Mouse (Mus musculus) left cerebral cortex, adult 2 months (tissue): ENCODE measurements around the gene Brd2. TPM values are rescaled to one million over a fixed set of nuclear protein-coding genes. Genes with fewer than 3 reads are reported as not detected.

ENCODE experiments used
- DNase-seq, 2 experiments: peaks; one replicate each; pipeline ENCODE4 v3.0.0; 2021 to 2022; ENCODE audit warnings: low spot score in 2 of 2, mixed read lengths in 1 of 2; ENCODE audit errors: extremely low spot score in 1 of 2
- H3K27ac ChIP-seq: fragments of 200-600 bp; 2 replicates; pipeline ENCODE4 v1.8.1; 2022
- H3K4me3 ChIP-seq: fragments of 200-600 bp; 2 replicates; pipeline ENCODE4 v1.8.1; 2022
- CTCF ChIP-seq: fragments of 200-600 bp; IDR thresholded peaks from 2 replicates; pipeline ENCODE4 v1.8.1; 2022; ENCODE audit warnings: antibody characterized with exemption, mild to moderate bottlenecking, moderate library complexity
- intact Hi-C: fragments of 180-260 bp; cut with DNase I; formaldehyde crosslinking; loops from one replicate; pipeline ENCODE4 v1.15.1; 2025
- total RNA-seq, 2 experiments: library from RNA; stranded (reverse); gene quantifications; 2 replicates each; pipeline ENCODE4 v1.2.3; 2021

The Brd2 gene
- total RNA-seq, 2 experiments from 2014 or later: 177 to 179 TPM

- no peak for DNase-seq
- H3K27ac ChIP-seq: no peak overlapping the region
- intact Hi-C loops: no loop called here
- TF ChIP-seq CTCF: peak; percentile 48
- no peak overlapping the region for H3K4me3 ChIP-seq
Observed at GRCm38 (mm10) chr17:34109038-34109805, 13.2 kb downstream of the Brd2 start.

- DNase-seq: no peak
- no peak overlapping the region for H3K27ac ChIP-seq
- H3K4me3 ChIP-seq: no peak overlapping the region
- no peak for TF ChIP-seq CTCF
- intact Hi-C loops: no loop called here
Observed at GRCm38 (mm10) chr17:34108460-34108859, 14.0 kb downstream of the Brd2 start.

- Histone ChIP-seq H3K4me3 (no peak overlapping the region), H3K27ac (no peak overlapping the region)
- intact Hi-C loops: no loop called here
- TF ChIP-seq CTCF: no peak
- DNase-seq: no peak
Observed at GRCm38 (mm10) chr17:34107109-34107867, 15.1 kb downstream of the Brd2 start.

- no peak for TF ChIP-seq CTCF
- intact Hi-C loops: no loop called here
- Histone ChIP-seq H3K4me3 (no peak overlapping the region), H3K27ac (no peak overlapping the region)
- DNase-seq: no peak
Observed at GRCm38 (mm10) chr17:34106555-34106954, 15.9 kb downstream of the Brd2 start.

GRCm38 (mm10) chr17:34104804-34105203, 17.6 kb downstream of the Brd2 start:
- intact Hi-C loops: no loop called here
- TF ChIP-seq CTCF: no peak

GRCm38 (mm10) chr17:34102831-34103230, 19.6 kb downstream of the Brd2 start:
- no peak for DNase-seq
- intact Hi-C loops: no loop called here
- Histone ChIP-seq H3K27ac (no peak overlapping the region), H3K4me3 (no peak overlapping the region)
- no peak for TF ChIP-seq CTCF

More at GRCm38 (mm10) chr17:34104804-34105203, 17.6 kb downstream of the Brd2 start:
- no peak for DNase-seq
- Histone ChIP-seq H3K27ac (no peak overlapping the region), H3K4me3 (no peak overlapping the region)

- TF ChIP-seq CTCF: peak; percentile 94
- H3K4me3 ChIP-seq: peak overlapping the region; percentile 33; the same call in 1 of the 2 replicates
- no peak overlapping the region for H3K27ac ChIP-seq
- peak; percentile 84 to 86 for DNase-seq
- intact Hi-C loops: loop anchor here (1.0 kb wide), 1 partner anchor 68 kb away; no protein-coding TSS in a partner anchor
Observed at GRCm38 (mm10) chr17:34101604-34102032, 20.8 kb downstream of the Brd2 start.

- DNase-seq: no peak
- TF ChIP-seq CTCF: no peak
- Histone ChIP-seq H3K27ac (no peak overlapping the region), H3K4me3 (no peak overlapping the region)
- intact Hi-C loops: loop anchor here (1.0 kb wide), 1 partner anchor 68 kb away; no protein-coding TSS in a partner anchor
Observed at GRCm38 (mm10) chr17:34101185-34101584, 21.2 kb downstream of the Brd2 start.

- DNase-seq: no peak
- no peak overlapping the region for H3K27ac ChIP-seq
- no peak for TF ChIP-seq CTCF
- intact Hi-C loops: no loop called here
- no peak overlapping the region for H3K4me3 ChIP-seq
Observed at GRCm38 (mm10) chr17:34099531-34099930, 22.9 kb downstream of the Brd2 start.

GRCm38 (mm10) chr17:34098709-34099479, 23.5 kb downstream of the Brd2 start:
- DNase-seq: no peak
- TF ChIP-seq CTCF: no peak

GRCm38 (mm10) chr17:34097272-34097671, 25.2 kb downstream of the Brd2 start:
- no peak overlapping the region for H3K4me3 ChIP-seq
- no peak for TF ChIP-seq CTCF
- H3K27ac ChIP-seq: no peak overlapping the region
- intact Hi-C loops: no loop called here
- DNase-seq: no peak

More at GRCm38 (mm10) chr17:34098709-34099479, 23.5 kb downstream of the Brd2 start:
- no peak overlapping the region for H3K4me3 ChIP-seq
- H3K27ac ChIP-seq: no peak overlapping the region
- intact Hi-C loops: no loop called here
